24 mouse cellular contexts compared by ENCODE assay signal in the genomic region with DNA sequence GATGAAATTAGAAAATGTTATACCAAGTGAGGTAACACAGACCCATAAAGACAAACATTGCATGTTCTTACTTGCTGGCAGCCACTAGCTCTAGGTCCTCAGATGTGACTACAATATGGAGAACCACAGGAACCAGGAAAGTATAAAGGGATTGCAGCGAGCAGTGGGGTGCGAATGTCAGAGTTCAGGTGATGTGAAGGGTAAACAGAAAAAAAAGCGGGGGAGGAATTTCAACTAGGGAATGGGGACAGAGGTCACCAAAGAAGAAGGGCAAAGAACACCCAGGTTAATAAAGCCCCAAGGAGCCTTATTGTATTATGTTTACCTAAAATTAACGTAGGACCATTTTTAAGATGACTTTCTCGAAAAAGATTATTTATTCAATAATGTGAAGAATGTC. TPM values are rescaled to one million over a fixed set of nuclear protein-coding genes. Genes with fewer than 3 reads are reported as not detected.
"Had no signal": no experiment of that assay in that cellular context is flagged by ENCODE, and none has a peak within 500 bp of the region (broad histone marks: within the 10 kb centered on the region; RNA-seq: fewer than 3 reads in every experiment).

No protein-coding gene starts in this region.

- H3K4me1 ChIP-seq: hindbrain, embryonic 15.5 days; limb, embryonic 10.5 days; limb, embryonic 13.5 days; midbrain, embryonic 12.5 days; midbrain, embryonic 15.5 days; neural tube, embryonic 12.5 days; neural tube, embryonic 15.5 days had no signal

- H3K4me3 ChIP-seq: hindbrain, embryonic 15.5 days; limb, embryonic 10.5 days; limb, embryonic 13.5 days; midbrain, embryonic 12.5 days; midbrain, embryonic 15.5 days; neural tube, embryonic 12.5 days; neural tube, embryonic 15.5 days had no signal

- ATAC-seq: intestine, postnatal 0 days; lung, postnatal 0 days; midbrain, embryonic 15.5 days had no signal

- DNase-seq: kidney, postnatal 10 days; kidney, postnatal 4 days; layer of hippocampus, adult 9-11 months; lung, embryonic 14.5 days; right cerebral cortex, adult 18-20 months; right cerebral cortex, postnatal 14 days; right cerebral cortex, postnatal 4 days; thymus, adult 2 months; thymus, postnatal 25 days had no signal

- H3K36me3 ChIP-seq: hindbrain, embryonic 15.5 days; limb, embryonic 10.5 days; limb, embryonic 13.5 days; midbrain, embryonic 12.5 days; midbrain, embryonic 15.5 days; neural tube, embryonic 12.5 days; neural tube, embryonic 15.5 days had no signal

- H3K4me2 ChIP-seq: hindbrain, embryonic 15.5 days; limb, embryonic 13.5 days; lung, embryonic 14.5 days; midbrain, embryonic 12.5 days; midbrain, embryonic 15.5 days; neural tube, embryonic 12.5 days; neural tube, embryonic 15.5 days had no signal

- H3K27ac ChIP-seq: hindbrain, embryonic 15.5 days; limb, embryonic 10.5 days; limb, embryonic 13.5 days; liver, embryonic 14.5 days; macrophage; midbrain, embryonic 12.5 days; midbrain, embryonic 15.5 days; neural tube, embryonic 12.5 days; neural tube, embryonic 15.5 days; stomach, postnatal 0 days had no signal

- H3K27me3 ChIP-seq: hindbrain, embryonic 15.5 days; midbrain, embryonic 12.5 days; midbrain, embryonic 15.5 days; neural tube, embryonic 12.5 days; neural tube, embryonic 15.5 days had no signal

- H3K9ac ChIP-seq: hindbrain, embryonic 15.5 days; limb, embryonic 13.5 days; liver, embryonic 14.5 days; lung, embryonic 14.5 days; midbrain, embryonic 12.5 days; midbrain, embryonic 15.5 days; neural tube, embryonic 12.5 days; neural tube, embryonic 15.5 days had no signal

- H3K9me3 ChIP-seq: hindbrain, embryonic 15.5 days; limb, embryonic 10.5 days; limb, embryonic 13.5 days; midbrain, embryonic 12.5 days; midbrain, embryonic 15.5 days; neural tube, embryonic 12.5 days; neural tube, embryonic 15.5 days had no signal

RNA-seq across cellular contexts. Expression of gene Slc27a2, which starts 6.9 kb away (rescaled TPM):
- polyA plus RNA-seq: macrophage had no signal

RNA-seq across cellular contexts. Expression of gene Atp8b4, which starts 44.8 kb away (rescaled TPM):
- total RNA-seq: layer of hippocampus, adult 18-20 months; layer of hippocampus, postnatal 25 days; left cerebral cortex, postnatal 25 days had no signal
